Mouse (Mus musculus) liver, adult 2 months (tissue): Measurements from ENCODE around the gene Mettl3. TPM values are rescaled to one million over a fixed set of nuclear protein-coding genes. Genes with fewer than 3 reads are reported as not detected.
"Not testable (repeated sequence)": the region's sequence is repeated elsewhere in the genome, so short reads cannot be mapped to it uniquely, and the experiment has no call there.

Source experiments
- DNase-seq: peaks from one replicate; pipeline ENCODE4 v3.0.0-alpha.2; 2011; ENCODE audit warnings: low read depth, low spot score; ENCODE audit errors: extremely low read depth
- H3K27ac ChIP-seq: fragments of 200-500 bp; replicated peaks from 2 replicates; pipeline ENCODE4 v1.5.1; 2012; ENCODE audit warnings: low read depth, mild to moderate bottlenecking, control low read depth, inconsistent platforms, low read length; ENCODE audit not compliant: insufficient read depth
- H3K27me3 ChIP-seq: fragments of 200-500 bp; 2 replicates; pipeline ENCODE4 v1.6.1; 2012; ENCODE audit warnings: mild to moderate bottlenecking, moderate library complexity, low read length, inconsistent platforms; ENCODE audit not compliant: control insufficient read depth, insufficient read depth
- H3K36me3 ChIP-seq: fragments of 200-500 bp; 2 replicates; pipeline ENCODE4 v1.6.1; 2012; ENCODE audit warnings: low read length, inconsistent platforms; ENCODE audit not compliant: control insufficient read depth, insufficient read depth
- H3K4me1 ChIP-seq: fragments of 200-500 bp; 2 replicates; pipeline ENCODE4 v1.6.1; 2011; ENCODE audit warnings: low read length; ENCODE audit not compliant: control insufficient read depth, insufficient read depth
- H3K4me3 ChIP-seq: fragments of 200-500 bp; 2 replicates; pipeline ENCODE4 v1.5.1; 2011; ENCODE audit warnings: low read depth, mild to moderate bottlenecking, control low read depth, low read length, moderate library complexity; ENCODE audit not compliant: insufficient read depth
- H3K79me2 ChIP-seq: fragments of 200-500 bp; 2 replicates; pipeline ENCODE4 v1.6.1; 2012; ENCODE audit warnings: inconsistent platforms, mild to moderate bottlenecking, low read length, moderate library complexity; ENCODE audit not compliant: control insufficient read depth, insufficient read depth
- H3K9ac ChIP-seq: fragments of 200-500 bp; 2 replicates; pipeline ENCODE4 v1.6.1; 2012; ENCODE audit warnings: low read depth, mild to moderate bottlenecking, control low read depth, inconsistent platforms, low read length
- CTCF ChIP-seq: fragments of 200-500 bp; IDR thresholded peaks from 2 replicates; pipeline ENCODE4 v1.5.1; 2011; ENCODE audit warnings: low read depth, low read length, control low read depth
- POLR2A ChIP-seq: fragments of 200-500 bp; IDR thresholded peaks from 2 replicates; pipeline ENCODE4 v1.6.1; 2011; ENCODE audit warnings: low read length, control low read depth; ENCODE audit not compliant: insufficient read depth; ENCODE audit errors: extremely low read depth
- WGBS: fragments of 180-500 bp; shearing (Covaris S2); methylation state at CpG from one replicate; pipeline ENCODE4 v1.1.7; 2018; 5-methylcytosine and 5-hydroxymethylcytosine counted together
- polyA plus RNA-seq: library from polyadenylated mRNA; depleted of rRNA; stranded (reverse); fragments of >200 nt; gene quantifications from 2 replicates; pipeline ENCODE4 v1.2.3, GENCODE M21; 2012
- total RNA-seq: library from RNA; depleted of rRNA; stranded (reverse); fragments of >200 nt; gene quantifications from 2 replicates; pipeline ENCODE4 v1.2.3, GENCODE M21; 2014

The Mettl3 gene
- total and polyA plus RNA-seq, 2 experiments, result 8.6 to 12.7 TPM

- Histone ChIP-seq H3K36me3 (no peaks in the 10 kb centered on the region), H3K4me1 (no peaks in the 10 kb centered on the region), H3K9ac (peak overlapping the region; percentile 86), H3K79me2 (no peaks in the 10 kb centered on the region), H3K27ac (peak overlapping the region; percentile 24), H3K4me3 (peak overlapping the region; percentile 90), H3K27me3 (no peaks in the 10 kb centered on the region)
- DNase-seq, result peak; percentile 21
- under 1% methylated on average over 34 of the region's 41 CpGs for WGBS
- TF ChIP-seq POLR2A (peak; percentile 51; the same call in 1 of the 2 replicates), CTCF (no peak)
Measured at GRCm38 (mm10) chr14:52315792-52316440, 11.0 kb upstream of the Mettl3 start.

- no peak for DNase-seq
- Histone ChIP-seq H3K27me3 (no peaks in the 10 kb centered on the region), H3K36me3 (no peaks in the 10 kb centered on the region), H3K79me2 (no peaks in the 10 kb centered on the region), H3K9ac (peak overlapping the region; percentile 86), H3K4me3 (peak overlapping the region; percentile 90), H3K27ac (no peak overlapping the region), H3K4me1 (no peaks in the 10 kb centered on the region)
- 23% methylated on average over 17 of the region's 17 CpGs for WGBS
- TF ChIP-seq POLR2A (no peak), CTCF (no peak)
Measured at GRCm38 (mm10) chr14:52315283-52315780, 10.4 kb upstream of the Mettl3 start.

GRCm38 (mm10) chr14:52314808-52315150 lies 9.9 kb upstream of the Mettl3 start:
- H3K9ac ChIP-seq, result no peak overlapping the region
- no peaks in the 10 kb centered on the region for H3K27me3 ChIP-seq
- no peaks in the 10 kb centered on the region for H3K4me1 ChIP-seq
- no peak for DNase-seq
- H3K4me3 ChIP-seq, result no peak overlapping the region
- H3K79me2 ChIP-seq, result no peaks in the 10 kb centered on the region
- no peak for TF ChIP-seq CTCF
- TF ChIP-seq POLR2A, result no peak
- no peak overlapping the region for H3K27ac ChIP-seq
- H3K36me3 ChIP-seq, result no peaks in the 10 kb centered on the region
- WGBS, result 89% methylated on average over 8 of the region's 8 CpGs

- no peak for DNase-seq
- Histone ChIP-seq H3K27me3 (no peaks in the 10 kb centered on the region), H3K4me1 (no peaks in the 10 kb centered on the region), H3K79me2 (no peaks in the 10 kb centered on the region), H3K9ac (no peak overlapping the region), H3K36me3 (no peaks in the 10 kb centered on the region), H3K4me3 (no peak overlapping the region), H3K27ac (no peak overlapping the region)
- WGBS, result 91% methylated on average over 26 of the region's 26 CpGs
- TF ChIP-seq CTCF, result no peak
- no peak for TF ChIP-seq POLR2A
Measured at GRCm38 (mm10) chr14:52313931-52314807, 9.2 kb upstream of the Mettl3 start.

- H3K27me3 ChIP-seq, result no peaks in the 10 kb centered on the region
- H3K4me3 ChIP-seq, result no peak overlapping the region
- H3K27ac ChIP-seq, result no peak overlapping the region
- no peak overlapping the region for H3K9ac ChIP-seq
- DNase-seq, result no peak
- WGBS, result 92% methylated on average over 2 of the region's 2 CpGs
- no peaks in the 10 kb centered on the region for H3K79me2 ChIP-seq
- no peaks in the 10 kb centered on the region for H3K4me1 ChIP-seq
- H3K36me3 ChIP-seq, result no peaks in the 10 kb centered on the region
- no peak for TF ChIP-seq CTCF
- no peak for TF ChIP-seq POLR2A
Measured at GRCm38 (mm10) chr14:52310906-52311305, 6.0 kb upstream of the Mettl3 start.

- H3K27ac ChIP-seq, H3K79me2 ChIP-seq, H3K4me1 ChIP-seq, H3K27me3 ChIP-seq, DNase-seq, H3K4me3 ChIP-seq, H3K36me3 ChIP-seq, H3K9ac ChIP-seq: not testable (repeated sequence)
- WGBS, result 92% methylated on average over 5 of the region's 6 CpGs
Measured at GRCm38 (mm10) chr14:52310343-52310742, 5.4 kb upstream of the Mettl3 start.
